Mouse (Mus musculus) cortical plate, adult 2 months (tissue): Measurements from ENCODE around the gene Styxl1. TPM values are rescaled to one million over a fixed set of nuclear protein-coding genes. Genes with fewer than 3 reads are reported as not detected.

Source experiments
- H3K27ac ChIP-seq: fragments of 200-500 bp; 2 replicates; pipeline ENCODE4 v1.5.1; 2012; ENCODE audit warnings: low read length, control low read depth, inconsistent platforms; ENCODE audit not compliant: insufficient read depth
- H3K4me1 ChIP-seq: fragments of 200-500 bp; 2 replicates; pipeline ENCODE4 v1.6.1; 2011; ENCODE audit warnings: low read length; ENCODE audit not compliant: control insufficient read depth, insufficient read depth
- H3K4me3 ChIP-seq: fragments of 200-500 bp; 2 replicates; pipeline ENCODE4 v1.5.1; 2011; ENCODE audit warnings: mild to moderate bottlenecking, low read length, control low read depth; ENCODE audit not compliant: insufficient read depth
- CTCF ChIP-seq: fragments of 200-500 bp; IDR thresholded peaks from 2 replicates; pipeline ENCODE4 v1.5.1; 2011; ENCODE audit warnings: mild to moderate bottlenecking, control low read depth, low read length; ENCODE audit not compliant: insufficient read depth; ENCODE audit errors: extremely low read depth
- POLR2A ChIP-seq: fragments of 200-500 bp; IDR thresholded peaks from 2 replicates; pipeline ENCODE4 v1.6.1; 2011; ENCODE audit warnings: mild to moderate bottlenecking, low read length, control low read depth; ENCODE audit not compliant: insufficient read depth; ENCODE audit errors: extremely low read depth
- polyA plus RNA-seq: library from polyadenylated mRNA; depleted of rRNA; stranded (reverse); fragments of >200 nt; gene quantifications from 2 replicates; pipeline ENCODE4 v1.2.3, GENCODE M21; 2012

Gene Styxl1
- polyA plus RNA-seq, 1 experiment, result 0.13 TPM

DNA sequence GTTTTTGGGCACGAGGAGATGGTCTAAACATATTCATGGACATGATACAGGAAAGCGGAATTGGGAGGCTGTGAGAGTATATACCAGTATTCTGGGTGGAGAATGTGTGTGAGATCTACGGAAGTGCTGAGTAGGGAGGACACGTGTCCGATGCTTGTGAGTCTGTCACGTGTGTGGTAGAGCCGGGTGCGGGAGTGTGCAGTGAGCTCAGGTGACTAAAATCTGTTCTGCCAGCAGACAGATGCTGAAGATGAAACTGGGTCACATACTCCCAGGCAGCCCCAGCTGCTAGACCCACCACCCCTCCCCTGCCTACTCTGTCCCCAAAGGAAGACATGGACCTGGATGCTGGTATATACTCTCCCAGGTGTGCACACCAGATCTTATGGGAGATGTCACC is 24.5 kb upstream of the Styxl1 start:
- no peak for TF ChIP-seq POLR2A
- no peak for TF ChIP-seq CTCF
- no peak overlapping the region for H3K4me3 ChIP-seq
- peaks cover 4% of the 10 kb centered on the region for H3K4me1 ChIP-seq
- H3K27ac ChIP-seq, result no peak overlapping the region

- TF ChIP-seq CTCF (no peak), POLR2A (no peak)
- peaks cover 1% of the 10 kb centered on the region for H3K4me1 ChIP-seq
- no peak overlapping the region for H3K27ac ChIP-seq
- no peak overlapping the region for H3K4me3 ChIP-seq
These were observed 22.7 kb upstream of the Styxl1 start for GRCm38 (mm10) chr5:135800927-135801326.

DNA sequence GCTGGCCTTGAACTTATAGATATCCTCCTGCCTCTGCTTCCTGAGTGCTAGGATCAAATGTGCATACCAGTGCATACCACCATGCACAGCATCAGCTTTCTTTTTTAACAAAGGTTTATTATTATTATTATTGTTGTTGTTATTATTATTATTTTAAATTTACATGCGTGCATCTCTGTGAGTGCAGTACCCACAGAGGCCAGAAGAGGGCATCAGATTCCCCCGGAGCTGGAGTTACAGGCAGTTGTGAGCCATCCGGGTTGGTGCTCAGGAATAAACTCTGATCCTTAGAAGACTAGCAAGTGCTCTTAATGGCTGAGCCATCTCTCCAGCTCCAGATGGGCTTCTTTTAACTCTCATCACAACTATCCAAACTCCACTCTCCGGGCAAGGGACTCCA is 21.6 kb upstream of the Styxl1 start:
- Histone ChIP-seq H3K27ac (no peak overlapping the region), H3K4me1 (no peaks in the 10 kb centered on the region; the same call in 1 of the 2 replicates), H3K4me3 (no peak overlapping the region)
- TF ChIP-seq POLR2A (no peak), CTCF (peak; percentile 35; the same call in 1 of the 2 replicates)

GRCm38 (mm10) chr5:135794859-135795181 is 16.6 kb upstream of the Styxl1 start:
- H3K4me3 ChIP-seq, result no peak overlapping the region
- TF ChIP-seq POLR2A, result no peak
- no peaks in the 10 kb centered on the region for H3K4me1 ChIP-seq
- H3K27ac ChIP-seq, result no peak overlapping the region

DNA sequence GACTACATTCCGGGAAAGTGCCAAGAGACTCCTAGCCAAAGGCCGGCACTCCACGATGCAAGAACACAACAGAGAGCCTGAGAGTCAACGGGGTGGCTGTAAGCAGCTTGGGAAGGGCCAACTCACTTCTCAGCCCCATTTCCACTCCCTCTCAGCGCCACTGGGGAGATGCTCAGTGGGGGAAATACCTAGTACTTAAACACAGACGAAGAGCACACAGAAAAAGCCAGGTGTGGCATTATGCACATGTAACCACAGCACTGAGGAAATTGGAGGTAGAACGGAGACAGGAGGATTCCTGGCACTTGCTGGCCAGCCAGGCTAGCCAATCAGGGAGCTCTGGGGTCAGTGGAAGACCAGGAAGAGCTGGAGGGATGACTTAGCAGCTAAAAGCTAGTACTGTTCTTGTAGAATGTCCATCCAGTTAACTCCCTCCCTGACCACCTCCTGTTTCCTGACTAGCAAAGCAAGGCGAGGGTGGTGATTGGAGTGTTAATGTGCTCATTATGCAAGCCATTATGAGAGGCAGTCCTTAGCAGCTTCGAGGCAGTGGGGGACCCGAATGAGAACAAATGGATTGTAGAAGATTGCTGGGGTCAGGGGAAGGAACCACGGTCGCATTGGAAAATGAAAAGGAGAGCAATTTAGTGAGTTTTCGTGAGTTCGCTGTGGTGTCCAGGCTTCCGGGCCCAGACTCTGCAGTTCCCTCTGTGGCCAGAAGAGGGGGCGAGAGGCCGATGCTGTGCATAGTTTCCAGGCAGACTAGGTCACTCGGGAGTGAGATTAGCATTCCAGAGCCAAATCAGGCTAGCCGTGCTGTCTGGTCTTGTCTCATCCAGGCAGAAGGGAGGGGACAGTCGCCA is 16.0 kb upstream of the Styxl1 start:
- H3K4me3 ChIP-seq, result 0 out of 2 replicates have a peak overlapping the region, but pooled peaks have one; percentile 2
- TF ChIP-seq POLR2A, result no peak
- peak; percentile 94 for TF ChIP-seq CTCF
- no peak overlapping the region for H3K27ac ChIP-seq
- no peaks in the 10 kb centered on the region for H3K4me1 ChIP-seq

- TF ChIP-seq CTCF (no peak), POLR2A (no peak)
- Histone ChIP-seq H3K4me1 (peaks cover 3% of the 10 kb centered on the region; the same call in 1 of the 2 replicates), H3K27ac (no peak overlapping the region), H3K4me3 (no peak overlapping the region)
These were observed 4.7 kb upstream of the Styxl1 start for GRCm38 (mm10) chr5:135782901-135783300.

DNA sequence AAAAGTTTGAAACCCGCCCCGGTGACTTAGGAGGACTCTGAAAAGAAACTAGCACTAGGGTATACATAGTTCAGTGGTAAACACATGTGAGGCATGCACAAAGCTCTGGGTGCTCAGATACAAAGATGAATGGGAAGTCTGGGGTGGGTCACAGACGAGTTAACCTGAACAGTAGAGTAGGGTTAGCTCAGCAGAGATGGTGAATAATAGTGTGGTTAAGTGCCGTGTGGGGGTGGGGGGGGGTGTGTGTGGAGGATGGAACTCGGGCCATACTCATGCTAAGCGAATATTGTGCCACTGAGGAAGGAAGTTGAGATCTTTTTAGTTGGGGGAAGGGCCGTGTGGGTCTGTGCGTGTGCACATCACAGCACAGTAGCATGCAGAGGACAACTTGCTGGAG is 2.1 kb upstream of the Styxl1 start:
- no peak overlapping the region for H3K4me3 ChIP-seq

GRCm38 (mm10) chr5:135778471-135779445 is 573 bp upstream of the Styxl1 start, which contains the start of gene Mdh2:
Gene Mdh2, plus strand, starts transcription at chr5:135778480.
- Histone ChIP-seq H3K4me3 (peak within 1 kb of the TSS; percentile 92), H3K4me1 (peaks cover 5% of the 10 kb centered on the region; the same call in 1 of the 2 replicates), H3K27ac (peak within 1 kb of the TSS; percentile 84)
- TF ChIP-seq POLR2A (peak; percentile 98), CTCF (no peak)

More for the DNA sequence above, 2.1 kb upstream of the Styxl1 start:
- TF ChIP-seq POLR2A (no peak), CTCF (no peak)
- Histone ChIP-seq H3K4me1 (peaks cover 5% of the 10 kb centered on the region; the same call in 1 of the 2 replicates), H3K27ac (no peak overlapping the region)

GRCm38 (mm10) chr5:135776546-135776945 is 1.6 kb downstream of the Styxl1 start:
- TF ChIP-seq CTCF (no peak), POLR2A (no peak)

More at GRCm38 (mm10) chr5:135776546-135776945, 1.6 kb downstream of the Styxl1 start:
- no peak overlapping the region for H3K27ac ChIP-seq
- H3K4me3 ChIP-seq, result no peak overlapping the region
- peaks cover 5% of the 10 kb centered on the region; the same call in 1 of the 2 replicates for H3K4me1 ChIP-seq
